ENCODE assay signal across 19 mouse cellular contexts in genomic region chr11:59966102-59966483, GRCm38 (mm10). TPM values are rescaled to one million over a fixed set of nuclear protein-coding genes. Genes with fewer than 3 reads are reported as not detected.
DNase-seq lines count a peak whose midpoint lies in the region; ATAC-seq and TF ChIP-seq lines count a peak whose summit lies in the region.
"Had no signal": no experiment of that assay in that cellular context is flagged by ENCODE, and none has a peak within 500 bp of the region (broad histone marks: within the 10 kb centered on the region; RNA-seq: fewer than 3 reads in every experiment).

No protein-coding gene starts in this region.

- 37% methylated on average over 4 of the region's 4 CpGs for WGBS in intestine, embryonic 14.5 days
- WGBS in intestine, postnatal 0 days = 21% methylated on average over 4 of the region's 4 CpGs
- WGBS in lung, embryonic 14.5 days = 29% methylated on average over 4 of the region's 4 CpGs

- no peak overlapping the region for H3K4me3 ChIP-seq in intestine, embryonic 14.5 days (ENCODE audit: low read depth, low read length)
- H3K4me3 ChIP-seq in intestine, postnatal 0 days (ENCODE audit: low read depth, low read length) = no peak overlapping the region
- H3K4me3 ChIP-seq in lung, embryonic 14.5 days (ENCODE audit: low read depth, low read length) = no peak overlapping the region
- no peak overlapping the region for H3K4me3 ChIP-seq in layer of hippocampus, adult 2 months
- H3K4me3 ChIP-seq: hindbrain, embryonic 15.5 days had no signal

- H3K9me3 ChIP-seq in intestine, embryonic 14.5 days (ENCODE audit: control insufficient read depth, low read length) = no peaks in the 10 kb centered on the region
- H3K9me3 ChIP-seq in intestine, postnatal 0 days (ENCODE audit: control insufficient read depth) = no peaks in the 10 kb centered on the region
- H3K9me3 ChIP-seq in lung, embryonic 14.5 days (ENCODE audit: low read depth, low read length) = no peaks in the 10 kb centered on the region
- H3K9me3 ChIP-seq: embryonic facial prominence, embryonic 13.5 days; hindbrain, embryonic 15.5 days had no signal

- no peak for ATAC-seq in intestine, embryonic 14.5 days (replicated peaks; ENCODE audit: low FRiP score, low TSS enrichment, low read depth)
- no peak for ATAC-seq in intestine, postnatal 0 days
- ATAC-seq in lung, embryonic 14.5 days (ENCODE audit: insufficient read depth) = no peak
- ATAC-seq: activated CD4-positive, CD25-positive, alpha-beta regulatory T cell, adult 4 months had no signal

- peak overlapping the region; percentile 70 for H3K27ac ChIP-seq in intestine, embryonic 14.5 days (ENCODE audit: low read depth)
- H3K27ac ChIP-seq in intestine, postnatal 0 days (ENCODE audit: low read depth, low read length) = no peak overlapping the region
- H3K27ac ChIP-seq in lung, embryonic 14.5 days (ENCODE audit: low read depth) = peak overlapping the region; percentile 24; the same call in 1 of the 2 replicates
- H3K27ac ChIP-seq in layer of hippocampus, adult 2 months = peak overlapping the region; percentile 88
- H3K27ac ChIP-seq: embryonic facial prominence, embryonic 13.5 days; heart, adult 2 months; hindbrain, embryonic 15.5 days; liver, embryonic 14.5 days had no signal

- H3K4me1 ChIP-seq in intestine, embryonic 14.5 days (replicated peaks; ENCODE audit: control insufficient read depth, insufficient read depth, low read length) = peaks cover 14% of the 10 kb centered on the region
- peaks cover 10% of the 10 kb centered on the region; the same call in 1 of the 2 replicates for H3K4me1 ChIP-seq in intestine, postnatal 0 days (replicated peaks; ENCODE audit: control insufficient read depth, insufficient read depth, low read length)
- H3K4me1 ChIP-seq in lung, embryonic 14.5 days (ENCODE audit: insufficient read depth) = peaks cover 17% of the 10 kb centered on the region; the same call in 1 of the 2 replicates

- no peak for TF ChIP-seq CTCF in intestine, postnatal 0 days (IDR thresholded peaks at IDR 0.05; ENCODE audit: low read depth)
- TF ChIP-seq CTCF in lung, embryonic 14.5 days (IDR thresholded peaks at IDR 0.05; ENCODE audit: low read depth) = no peak
- no peak for TF ChIP-seq CTCF in layer of hippocampus, adult 2 months (conservative IDR thresholded peaks at IDR 0.05)

- H3K9ac ChIP-seq in intestine, embryonic 14.5 days (ENCODE audit: low read length) = 0 out of 2 replicates have a peak overlapping the region, but pooled peaks have one; percentile 5
- H3K9ac ChIP-seq in intestine, postnatal 0 days (ENCODE audit: low read depth, low read length) = no peak overlapping the region
- H3K9ac ChIP-seq in lung, embryonic 14.5 days = no peak overlapping the region
- H3K9ac ChIP-seq: hindbrain, embryonic 15.5 days; liver, embryonic 14.5 days had no signal

- no peak for DNase-seq in intestine, embryonic 14.5 days (ENCODE audit: low spot score)
- DNase-seq in lung, embryonic 14.5 days = no peak
- no peak for DNase-seq in lung, adult 18-20 months
- DNase-seq in layer of hippocampus, adult 2 months (ENCODE audit: low spot score in 2 of 2) = peak; percentile 56 to 68
- DNase-seq in layer of hippocampus, postnatal 10 days (ENCODE audit: low spot score in 2 of 2) = peak; percentile 47 to 50
- no peak for DNase-seq in adrenal gland, postnatal 4 days (ENCODE audit: low spot score in 2 of 2)
- DNase-seq: adrenal gland, postnatal 25 days; cerebellum, adult 8-10 months; gastrocnemius, postnatal 14 days; heart, adult 2 months; heart, postnatal 10 days; left cerebral cortex, postnatal 4 days; lung, postnatal 14 days had no signal

- H3K36me3 ChIP-seq in intestine, embryonic 14.5 days (ENCODE audit: control insufficient read depth, insufficient read depth, low read length) = peaks cover 18% of the 10 kb centered on the region
- peaks cover 14% of the 10 kb centered on the region; the same call in 1 of the 2 replicates for H3K36me3 ChIP-seq in intestine, postnatal 0 days (ENCODE audit: control insufficient read depth, insufficient read depth)
- peaks cover 12% of the 10 kb centered on the region for H3K36me3 ChIP-seq in lung, embryonic 14.5 days (ENCODE audit: insufficient read depth)

- H3K27me3 ChIP-seq in intestine, embryonic 14.5 days (replicated peaks; ENCODE audit: control insufficient read depth, insufficient read depth, low read length) = peaks cover 16% of the 10 kb centered on the region
- H3K27me3 ChIP-seq in intestine, postnatal 0 days (replicated peaks; ENCODE audit: control insufficient read depth, insufficient read depth, low read length) = 0 out of 2 replicates have a peak, but pooled peaks cover 18% of the 10 kb centered on the region
- peaks cover 17% of the 10 kb centered on the region for H3K27me3 ChIP-seq in lung, embryonic 14.5 days (ENCODE audit: insufficient read depth, low read length)
- H3K27me3 ChIP-seq: Patski had no signal

- H3K4me2 ChIP-seq in intestine, embryonic 14.5 days (ENCODE audit: low read length) = peak overlapping the region; percentile 13; the same call in 1 of the 2 replicates
- no peak overlapping the region for H3K4me2 ChIP-seq in intestine, postnatal 0 days (replicated peaks; ENCODE audit: low read depth)
- peak overlapping the region; percentile 91; the same call in 1 of the 2 replicates for H3K4me2 ChIP-seq in lung, embryonic 14.5 days

RNA-seq across cellular contexts. Expression of gene Rasd1, which starts 1.3 kb away (rescaled TPM):
- 1.4 and 2.0 TPM in 2 replicates for polyA plus RNA-seq in intestine, embryonic 14.5 days (2014; fragmentation: Nextera tagmentation; extraction: Ambion mirVana)
- 1.1 and 1.4 TPM in 2 replicates for polyA plus RNA-seq in intestine, postnatal 0 days (2015; fragmentation: Nextera tagmentation; extraction: Ambion mirVana)
- 1.7 and 2.2 TPM in 2 replicates for polyA plus RNA-seq in lung, embryonic 14.5 days (2014; fragmentation: Nextera tagmentation; extraction: Ambion mirVana)
- 10 to 100 TPM; 55.7 to 61.0 TPM for total RNA-seq in layer of hippocampus, adult 2 months (2021)
- total RNA-seq in layer of hippocampus, postnatal 10 days (2021) = 10 to 100 TPM; 12.2 to 14.2 TPM
- 10 to 100 TPM; 20.7 to 21.6 TPM for total RNA-seq in adrenal gland, postnatal 4 days (2021)

RNA-seq across cellular contexts. Expression of gene Med9, which starts 18.1 kb away (rescaled TPM):
- 41.0 and 41.5 TPM in 2 replicates for polyA plus RNA-seq in intestine, embryonic 14.5 days (2014; fragmentation: Nextera tagmentation; extraction: Ambion mirVana)
- polyA plus RNA-seq in intestine, postnatal 0 days (2015; fragmentation: Nextera tagmentation; extraction: Ambion mirVana) = 19.4 and 22.1 TPM in 2 replicates
- polyA plus RNA-seq in lung, embryonic 14.5 days (2014; fragmentation: Nextera tagmentation; extraction: Ambion mirVana) = 48.9 and 50.4 TPM in 2 replicates
- total RNA-seq in layer of hippocampus, adult 2 months (2021) = 10 to 100 TPM; 36.8 to 40.5 TPM
- 10 to 100 TPM; 25.0 to 28.3 TPM for total RNA-seq in layer of hippocampus, postnatal 10 days (2021)
- total RNA-seq in adrenal gland, postnatal 4 days (2021) = 10 to 100 TPM; 36.5 to 41.0 TPM

Comparison
In these comparisons a context has a peak if more than half of its experiments do, and no peak if none do; other contexts are left out.
1. DNase-seq: peak in layer of hippocampus, adult 2 months (2 of 2) and layer of hippocampus, postnatal 10 days (2 of 2); none in intestine, embryonic 14.5 days (single experiment), lung, embryonic 14.5 days (single experiment), lung, adult 18-20 months (0 of 2) and adrenal gland, postnatal 4 days (0 of 2).